Mouse (Mus musculus) hematopoietic stem cell, adult 5-6 weeks (primary cell): ENCODE measurements around the gene Gm8369. TPM values are rescaled to one million over a fixed set of nuclear protein-coding genes. Genes with fewer than 3 reads are reported as not detected.
A peak's percentile ranks its signal among the peaks of the same experiment; 100 is the strongest.
"Not testable (repeated sequence)": the region's sequence is repeated elsewhere in the genome, so short reads cannot be mapped to it uniquely, and the experiment has no call there.

Source experiments
- ATAC-seq, 2 experiments: fragments of 125-278 bp in 1 of 2; replicated peaks in 1 of 2; 2 replicates each; pipeline ENCODE4 v1.8.0; 2016 to 2017; ENCODE audit warnings: inconsistent platforms in 2 of 2, mild to moderate bottlenecking in 2 of 2, moderate number of reproducible peaks in 2 of 2, low read depth in 1 of 2, moderate TSS enrichment in 1 of 2; ENCODE audit not compliant: low FRiP score in 2 of 2, poor library complexity in 2 of 2, severe bottlenecking in 2 of 2, insufficient read depth in 1 of 2, low TSS enrichment in 1 of 2
- total RNA-seq: library from RNA; stranded (forward); fragments of 172-1452, 232-1000 nt; gene quantifications from 2 replicates; pipeline ENCODE4 v1.2.3, GENCODE M21; 2017

Gene Gm8369
- 0.69 and 11.6 TPM in 2 replicates for total RNA-seq

GRCm38 (mm10) chr19:11485746-11486145, at the start of gene Gm8369:
Gene Gm8369 (plus strand): TSS chr19:11485938.
- ATAC-seq, result no peak

- no peak for ATAC-seq
Measured at GRCm38 (mm10) chr19:11443338-11443737, 42.4 kb upstream of the Gm8369 start, which contains the start of gene Ms4a4b. Gene Ms4a4b (plus strand): TSS chr19:11443553.

- no peak for ATAC-seq
Measured at GRCm38 (mm10) chr19:11443964-11444363, 41.8 kb upstream of the Gm8369 start.

- peak; percentile 36 to 73; a peak in 3 of 4 replicates for ATAC-seq
Measured at GRCm38 (mm10) chr19:11447238-11447637, 38.5 kb upstream of the Gm8369 start.

- not testable (repeated sequence) for ATAC-seq
Measured at GRCm38 (mm10) chr19:11459041-11459440, 26.7 kb upstream of the Gm8369 start.

GRCm38 (mm10) chr19:11464795-11465194, 20.9 kb upstream of the Gm8369 start:
- not testable (repeated sequence) for ATAC-seq

- no peak for ATAC-seq
Measured at GRCm38 (mm10) chr19:11466471-11466870, 19.3 kb upstream of the Gm8369 start.

- 0 out of 4 replicates have a peak, but pooled peaks of 1 of the 2 experiments have one; percentile 22 for ATAC-seq
Measured at GRCm38 (mm10) chr19:11468361-11468760, 17.4 kb upstream of the Gm8369 start.

- ATAC-seq, result peak; percentile 73 to 87
Measured at GRCm38 (mm10) chr19:11469215-11469614, 16.5 kb upstream of the Gm8369 start, which contains the start of gene Ms4a6c. Gene Ms4a6c (plus strand): TSS chr19:11469366.

GRCm38 (mm10) chr19:11479714-11480113, 6.0 kb upstream of the Gm8369 start:
- ATAC-seq, result no peak

- ATAC-seq, result no peak
Measured at GRCm38 (mm10) chr19:11482684-11483083, 3.1 kb upstream of the Gm8369 start.

GRCm38 (mm10) chr19:11483941-11484340, 1.8 kb upstream of the Gm8369 start:
- no peak for ATAC-seq

- ATAC-seq, result peak in 1 of 2 experiments; percentile 27; a peak in 2 of 4 replicates
Measured at GRCm38 (mm10) chr19:11484388-11484787, 1.4 kb upstream of the Gm8369 start.

GRCm38 (mm10) chr19:11485266-11485665, 472 bp upstream of the Gm8369 start:
- peak in 1 of 2 experiments; percentile 58; a peak in 2 of 4 replicates for ATAC-seq

GRCm38 (mm10) chr19:11486599-11486998, 861 bp downstream of the Gm8369 start:
- no peak for ATAC-seq

GRCm38 (mm10) chr19:11491406-11492189, 5.9 kb downstream of the Gm8369 start:
- ATAC-seq, result no peak

- ATAC-seq, result no peak
Measured at GRCm38 (mm10) chr19:11492671-11493070, 6.9 kb downstream of the Gm8369 start.

GRCm38 (mm10) chr19:11494519-11494918, 8.8 kb downstream of the Gm8369 start:
- no peak for ATAC-seq

GRCm38 (mm10) chr19:11496361-11496760, 10.6 kb downstream of the Gm8369 start:
- no peak for ATAC-seq
